Mouse (Mus musculus): Measurements from ENCODE around the gene Rcbtb1. TPM values are rescaled to one million over a fixed set of nuclear protein-coding genes. Genes with fewer than 3 reads are reported as not detected.
"Not testable (repeated sequence)": the region's sequence is repeated elsewhere in the genome, so short reads cannot be mapped to it uniquely, and the experiment has no call there.

Rcbtb1 gene
- polyA plus RNA-seq, 1 experiment from 2014 or later: 49.7 TPM

GRCm38 (mm10) chr14:59209816-59210215 lies 8.8 kb downstream of the Rcbtb1 start:
- Histone ChIP-seq H3K27me3 (no peaks in the 10 kb centered on the region), H3K9me3 (no peaks in the 10 kb centered on the region), H3K4me1 (replicated peaks) (peaks cover 25% of the 10 kb centered on the region), H3K4me3 (no peak overlapping the region), H3K9ac (no peak overlapping the region), H3K36me3 (peaks cover 21% of the 10 kb centered on the region; the same call in 1 of the 2 replicates), H3K27ac (replicated peaks) (no peak overlapping the region), H3K4me2 (no peak overlapping the region)
- no peak for ATAC-seq (ENCODE audit: low FRiP score, low read depth)
- WGBS: 92% methylated on average over 2 of the region's 2 CpGs

- no peak overlapping the region for H3K4me3 ChIP-seq
- H3K9me3 ChIP-seq: no peaks in the 10 kb centered on the region
- H3K27me3 ChIP-seq: no peaks in the 10 kb centered on the region
- H3K4me1 ChIP-seq (replicated peaks): no peaks in the 10 kb centered on the region
- no peak overlapping the region for H3K4me2 ChIP-seq
- 74% methylated on average over 3 of the region's 3 CpGs for WGBS
- H3K9ac ChIP-seq: no peak overlapping the region
- no peak for ATAC-seq (ENCODE audit: low FRiP score, low read depth)
- H3K27ac ChIP-seq (replicated peaks): no peak overlapping the region
- H3K36me3 ChIP-seq: peaks cover 47% of the 10 kb centered on the region
Observed at GRCm38 (mm10) chr14:59219241-59219640, 18.2 kb downstream of the Rcbtb1 start.

GRCm38 (mm10) chr14:59226240-59226639 lies 25.2 kb downstream of the Rcbtb1 start:
- Histone ChIP-seq H3K4me3 (no peak overlapping the region), H3K27me3 (no peaks in the 10 kb centered on the region), H3K9ac (no peak overlapping the region), H3K4me2 (no peak overlapping the region), H3K4me1 (replicated peaks) (no peaks in the 10 kb centered on the region), H3K27ac (replicated peaks) (no peak overlapping the region), H3K9me3 (no peaks in the 10 kb centered on the region), H3K36me3 (peaks cover 78% of the 10 kb centered on the region)
- 97% methylated on average over 11 of the region's 11 CpGs for WGBS
- ATAC-seq (ENCODE audit: low FRiP score, low read depth): no peak

GRCm38 (mm10) chr14:59229822-59230221 lies 28.8 kb downstream of the Rcbtb1 start:
- H3K27ac ChIP-seq (replicated peaks): no peak overlapping the region
- H3K4me3 ChIP-seq: no peak overlapping the region
- WGBS: 96% methylated on average over 3 of the region's 3 CpGs
- no peak overlapping the region for H3K9ac ChIP-seq
- H3K9me3 ChIP-seq: no peaks in the 10 kb centered on the region
- H3K27me3 ChIP-seq: no peaks in the 10 kb centered on the region
- no peak overlapping the region for H3K4me2 ChIP-seq
- no peak for ATAC-seq (ENCODE audit: low FRiP score, low read depth)
- H3K36me3 ChIP-seq: peaks cover 82% of the 10 kb centered on the region
- H3K4me1 ChIP-seq (replicated peaks): no peaks in the 10 kb centered on the region

GRCm38 (mm10) chr14:59230331-59230966 lies 29.4 kb downstream of the Rcbtb1 start:
- H3K9me3 ChIP-seq: no peaks in the 10 kb centered on the region
- H3K4me2 ChIP-seq: no peak overlapping the region
- no peak overlapping the region for H3K4me3 ChIP-seq
- no peaks in the 10 kb centered on the region for H3K27me3 ChIP-seq
- ATAC-seq (ENCODE audit: low FRiP score, low read depth): no peak; the same call in 1 of the 2 replicates
- H3K4me1 ChIP-seq (replicated peaks): no peaks in the 10 kb centered on the region
- H3K36me3 ChIP-seq: peaks cover 85% of the 10 kb centered on the region
- no peak overlapping the region for H3K27ac ChIP-seq (replicated peaks)
- 82% methylated on average over 21 of the region's 21 CpGs for WGBS
- H3K9ac ChIP-seq: no peak overlapping the region

GRCm38 (mm10) chr14:59232003-59232402 lies 31.0 kb downstream of the Rcbtb1 start:
- Histone ChIP-seq H3K9me3 (no peaks in the 10 kb centered on the region), H3K27me3 (no peaks in the 10 kb centered on the region), H3K36me3 (peaks cover 87% of the 10 kb centered on the region), H3K9ac (no peak overlapping the region), H3K4me2 (no peak overlapping the region), H3K4me3 (no peak overlapping the region), H3K27ac (replicated peaks) (no peak overlapping the region), H3K4me1 (replicated peaks) (no peaks in the 10 kb centered on the region)
- ATAC-seq (ENCODE audit: low FRiP score, low read depth): no peak
- 77% methylated on average over 5 of the region's 5 CpGs for WGBS

- no peak overlapping the region for H3K9ac ChIP-seq
- H3K27me3 ChIP-seq: no peaks in the 10 kb centered on the region
- H3K27ac ChIP-seq (replicated peaks): no peak overlapping the region
- no peaks in the 10 kb centered on the region for H3K9me3 ChIP-seq
- H3K4me1 ChIP-seq (replicated peaks): no peaks in the 10 kb centered on the region
- no peak for ATAC-seq (ENCODE audit: low FRiP score, low read depth)
- H3K4me3 ChIP-seq: no peak overlapping the region
- peaks cover 87% of the 10 kb centered on the region for H3K36me3 ChIP-seq
- 94% methylated on average over 9 of the region's 9 CpGs for WGBS
- no peak overlapping the region for H3K4me2 ChIP-seq
Observed at GRCm38 (mm10) chr14:59233635-59234034, 32.6 kb downstream of the Rcbtb1 start.

GRCm38 (mm10) chr14:59250350-59250749 lies 49.3 kb downstream of the Rcbtb1 start:
- H3K27ac ChIP-seq (replicated peaks); H3K4me1 ChIP-seq (replicated peaks); H3K4me2 ChIP-seq; H3K9ac ChIP-seq; H3K27me3 ChIP-seq; H3K36me3 ChIP-seq; H3K9me3 ChIP-seq; H3K4me3 ChIP-seq; ATAC-seq (ENCODE audit: low FRiP score, low read depth): not testable (repeated sequence)
- WGBS: 74% methylated on average over 5 of the region's 5 CpGs

- H3K36me3 ChIP-seq; H3K4me2 ChIP-seq; H3K4me1 ChIP-seq (replicated peaks); H3K9ac ChIP-seq; H3K9me3 ChIP-seq; ATAC-seq (ENCODE audit: low FRiP score, low read depth); H3K4me3 ChIP-seq; H3K27ac ChIP-seq (replicated peaks); H3K27me3 ChIP-seq: not testable (repeated sequence)
- WGBS: 86% methylated on average over 1 of the region's 1 CpGs
Observed at GRCm38 (mm10) chr14:59255861-59256260, 54.9 kb downstream of the Rcbtb1 start.

GRCm38 (mm10) chr14:59260056-59260455 lies 59.0 kb downstream of the Rcbtb1 start, which contains the start of gene Gm6904:
Gene Gm6904, minus strand, starts transcription at chr14:59260216.
- Histone ChIP-seq H3K4me2 (no peak within 1 kb of the TSS), H3K9me3 (no peaks in the 10 kb centered on the region), H3K4me3 (no peak within 1 kb of the TSS), H3K4me1 (replicated peaks) (no peaks in the 10 kb centered on the region), H3K9ac (no peak within 1 kb of the TSS), H3K36me3 (no peaks in the 10 kb centered on the region), H3K27me3 (no peaks in the 10 kb centered on the region), H3K27ac (replicated peaks) (no peak within 1 kb of the TSS)
- ATAC-seq (ENCODE audit: low FRiP score, low read depth): no peak
- 81% methylated on average over 3 of the region's 3 CpGs for WGBS

GRCm38 (mm10) chr14:59274961-59275360 lies 74.0 kb downstream of the Rcbtb1 start:
- not testable (repeated sequence) for ATAC-seq (ENCODE audit: low FRiP score, low read depth); H3K9ac ChIP-seq; H3K9me3 ChIP-seq; H3K4me3 ChIP-seq; H3K36me3 ChIP-seq; H3K27ac ChIP-seq (replicated peaks); H3K4me1 ChIP-seq (replicated peaks); H3K4me2 ChIP-seq; H3K27me3 ChIP-seq
- WGBS: 97% methylated on average over 4 of the region's 4 CpGs
